Mouse (Mus musculus) cerebellum, adult 11-12 months (tissue): ENCODE results near the gene Lhpp.
"Not testable (repeated sequence)": the region's sequence is repeated elsewhere in the genome, so short reads cannot be mapped to it uniquely, and the experiment has no call there.

Experiments used
- DNase-seq: peaks from one replicate; pipeline ENCODE4 v3.0.0; 2022

Lhpp gene

DNA sequence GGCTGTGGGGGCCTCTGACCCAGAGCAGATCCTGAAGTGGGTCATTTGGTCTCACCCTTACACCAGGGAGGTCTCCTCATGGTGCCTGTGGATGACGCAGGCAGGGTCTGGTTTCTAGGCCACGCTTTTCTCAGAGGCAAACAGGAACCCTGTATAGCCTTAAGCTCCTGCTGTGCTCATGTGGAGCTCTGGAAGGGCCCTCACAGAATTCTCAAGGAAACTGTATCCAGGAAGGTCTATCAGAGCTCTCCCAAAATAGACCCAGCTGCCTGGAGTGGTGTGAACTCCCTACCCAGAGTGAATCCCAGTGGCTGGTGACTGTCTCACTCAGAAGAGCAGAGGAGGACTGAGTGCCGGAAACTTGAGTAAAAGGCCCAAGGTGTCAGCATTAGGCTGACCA lies 44.0 kb downstream of the Lhpp start:
- no peak for DNase-seq

DNA sequence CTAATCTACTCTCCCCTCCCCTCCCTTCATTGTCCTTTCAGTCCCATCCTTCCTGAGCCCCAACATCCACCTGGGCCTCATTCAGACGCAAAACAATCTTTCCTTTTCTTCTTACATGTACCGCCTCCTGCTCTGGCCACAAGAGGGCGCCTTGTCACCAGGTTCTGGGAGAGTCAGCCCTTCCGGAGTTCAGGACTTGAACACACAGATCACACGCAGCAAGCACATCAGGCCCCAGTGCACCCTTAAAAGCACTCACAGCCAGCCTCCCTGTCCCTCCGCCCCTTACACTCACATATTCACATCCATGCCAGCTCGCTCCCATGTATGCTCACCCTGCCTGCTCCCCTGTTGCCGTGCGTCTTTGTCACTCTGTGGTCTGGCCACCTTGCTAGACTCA lies 45.6 kb downstream of the Lhpp start:
- peak; percentile 90 for DNase-seq

DNA sequence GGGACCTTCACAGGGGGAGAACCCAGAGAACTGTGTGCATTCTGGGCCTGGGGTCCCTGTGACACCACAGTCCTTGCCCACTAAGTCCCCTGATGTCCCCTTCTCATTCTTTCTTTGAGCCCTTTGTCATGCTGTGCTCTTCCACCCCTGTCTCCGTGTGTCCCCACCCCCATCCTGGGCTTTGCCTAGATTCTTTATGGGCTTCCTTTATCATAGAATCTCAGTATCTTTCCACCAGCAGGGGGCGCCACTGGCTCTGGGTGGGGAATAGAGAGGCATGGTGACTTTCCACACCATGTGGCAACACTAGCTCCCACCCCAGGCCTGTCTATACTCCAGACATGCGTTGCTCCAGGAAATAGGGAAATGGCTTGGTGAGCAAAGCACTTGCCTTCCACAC lies 46.1 kb downstream of the Lhpp start:
- DNase-seq: peak; percentile 89

DNA sequence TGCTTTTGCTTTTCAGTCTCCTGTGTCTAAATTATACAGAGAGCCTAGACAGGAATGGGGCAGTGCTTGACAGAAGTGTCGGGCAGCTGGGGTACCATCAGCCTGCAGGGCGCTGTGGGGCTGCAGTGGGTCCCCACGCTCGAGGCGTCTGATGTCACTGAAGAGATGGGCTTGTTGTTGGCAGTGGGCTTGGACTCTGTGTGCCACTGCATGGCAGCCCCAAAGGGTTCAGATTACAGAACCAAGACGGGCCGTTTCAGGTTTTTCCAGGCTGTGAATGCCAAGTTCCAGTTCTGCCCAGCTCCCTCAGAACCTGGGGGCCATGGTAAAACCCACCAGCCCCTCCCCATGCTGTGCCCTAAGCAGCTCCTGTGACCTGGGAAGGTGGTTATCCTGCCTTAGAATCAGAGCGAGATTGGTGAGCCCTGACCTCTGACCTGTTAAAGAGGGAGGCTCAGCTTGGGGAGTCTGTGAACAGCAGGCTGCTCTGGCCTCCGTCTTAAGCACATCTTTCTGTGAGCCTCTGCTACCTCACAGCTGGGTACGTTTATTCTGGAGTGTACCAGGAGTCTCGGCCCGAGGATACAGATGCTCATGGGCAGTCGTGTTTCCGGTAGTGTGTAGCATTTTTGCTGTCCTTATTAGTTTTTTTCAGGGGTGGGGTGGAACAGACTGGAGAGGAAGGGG lies 47.1 kb downstream of the Lhpp start:
- peak; percentile 40 for DNase-seq

DNA sequence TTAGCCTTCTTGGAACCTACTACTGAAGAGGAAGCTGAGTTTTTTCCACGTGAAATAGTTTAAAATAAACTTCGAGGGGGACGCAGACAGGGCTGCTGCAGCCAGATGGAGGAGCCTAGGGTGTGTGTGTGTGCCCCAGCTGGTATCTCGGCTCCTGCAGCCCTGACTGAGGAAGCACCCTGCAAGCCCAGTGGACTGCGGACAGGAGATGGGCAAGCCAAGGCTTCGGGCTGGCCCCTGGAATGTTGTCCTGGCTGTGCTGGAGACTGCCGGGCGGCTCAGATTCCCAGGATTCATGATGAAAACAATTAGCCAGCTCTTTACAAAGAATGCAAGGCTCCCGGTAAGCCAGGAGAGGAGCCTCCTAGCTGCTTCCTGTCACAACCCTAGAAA lies 47.6 kb downstream of the Lhpp start:
- no peak for DNase-seq

DNA sequence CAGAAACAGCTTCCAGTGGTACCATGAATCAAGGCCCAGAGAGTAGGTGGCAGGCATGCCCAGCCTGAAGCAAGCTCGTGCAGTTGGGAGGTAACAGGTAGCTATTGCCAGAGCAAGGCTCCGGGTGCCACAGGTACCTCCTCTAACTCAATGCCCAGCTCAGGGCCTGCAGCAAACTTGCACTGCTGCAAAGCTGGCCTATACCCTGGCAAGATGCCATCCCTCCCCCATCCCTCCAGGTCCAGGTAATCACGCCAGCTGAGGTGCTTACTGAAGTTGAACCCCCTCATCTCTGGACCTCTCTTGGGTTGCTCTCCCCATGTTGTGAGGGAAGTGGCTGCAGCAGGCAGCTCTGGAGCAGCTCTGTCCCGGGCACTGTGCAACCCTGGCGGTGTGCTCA lies 48.2 kb downstream of the Lhpp start:
- DNase-seq: peak; percentile 45

DNA sequence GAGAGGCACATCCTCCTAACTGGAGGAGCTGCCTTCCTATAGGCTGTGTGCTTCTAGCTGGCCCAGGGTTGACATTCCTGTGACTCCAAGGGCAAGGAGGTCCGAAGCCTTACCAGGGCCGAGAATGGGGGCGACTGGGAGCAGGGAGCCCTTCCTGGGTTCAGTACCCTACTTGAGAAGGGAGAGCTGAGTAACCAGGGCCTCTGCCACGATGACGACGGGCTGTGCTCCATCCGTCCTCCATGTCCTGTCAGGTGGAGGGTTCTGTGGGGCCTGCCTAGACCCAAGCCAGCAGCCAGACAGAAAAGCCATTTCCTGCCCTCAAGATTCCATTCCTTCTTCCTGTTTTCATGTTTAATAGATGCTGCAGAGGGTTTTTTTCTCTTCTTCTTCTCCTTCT lies 49.2 kb downstream of the Lhpp start:
- no peak for DNase-seq

DNA sequence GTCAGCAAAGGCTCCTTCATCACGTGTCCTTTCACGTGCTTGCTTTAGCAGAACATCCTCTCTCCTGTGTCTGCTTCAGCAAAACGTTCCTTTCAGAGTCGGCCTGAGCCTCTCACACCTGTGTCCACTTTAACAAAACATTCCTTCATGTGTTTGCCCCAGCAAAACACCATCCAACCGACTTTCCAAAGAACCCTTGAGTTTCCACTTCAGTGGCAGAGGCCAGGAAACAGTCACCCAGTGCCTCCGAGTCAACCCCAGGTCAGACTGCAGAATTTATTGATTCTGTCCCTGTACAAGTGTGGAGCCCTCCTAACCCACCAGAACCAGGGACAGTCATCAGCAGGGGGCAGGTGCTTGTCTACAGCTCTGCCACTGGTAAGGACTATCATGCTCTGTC lies 52.4 kb downstream of the Lhpp start:
- not testable (repeated sequence) for DNase-seq

DNA sequence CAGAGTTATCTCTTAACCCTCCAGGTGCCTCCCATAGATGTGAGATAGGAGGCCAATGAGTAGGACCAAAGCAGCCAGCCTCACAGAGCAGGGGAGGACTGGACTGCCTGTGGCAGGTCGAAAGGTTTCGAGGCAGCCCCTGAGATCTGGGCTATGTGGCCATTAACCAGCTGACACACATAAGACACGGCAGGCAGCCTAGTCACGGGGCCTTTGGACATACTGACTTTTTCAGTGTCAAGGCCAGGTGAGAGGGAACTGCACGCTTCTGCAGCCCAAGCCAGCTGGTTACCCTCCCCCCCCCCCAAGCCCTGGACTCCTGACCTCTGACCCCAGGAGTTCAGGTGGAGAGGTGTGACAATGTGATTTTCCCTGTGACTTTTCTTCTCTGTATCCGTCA lies 54.4 kb downstream of the Lhpp start:
- no peak for DNase-seq

DNA sequence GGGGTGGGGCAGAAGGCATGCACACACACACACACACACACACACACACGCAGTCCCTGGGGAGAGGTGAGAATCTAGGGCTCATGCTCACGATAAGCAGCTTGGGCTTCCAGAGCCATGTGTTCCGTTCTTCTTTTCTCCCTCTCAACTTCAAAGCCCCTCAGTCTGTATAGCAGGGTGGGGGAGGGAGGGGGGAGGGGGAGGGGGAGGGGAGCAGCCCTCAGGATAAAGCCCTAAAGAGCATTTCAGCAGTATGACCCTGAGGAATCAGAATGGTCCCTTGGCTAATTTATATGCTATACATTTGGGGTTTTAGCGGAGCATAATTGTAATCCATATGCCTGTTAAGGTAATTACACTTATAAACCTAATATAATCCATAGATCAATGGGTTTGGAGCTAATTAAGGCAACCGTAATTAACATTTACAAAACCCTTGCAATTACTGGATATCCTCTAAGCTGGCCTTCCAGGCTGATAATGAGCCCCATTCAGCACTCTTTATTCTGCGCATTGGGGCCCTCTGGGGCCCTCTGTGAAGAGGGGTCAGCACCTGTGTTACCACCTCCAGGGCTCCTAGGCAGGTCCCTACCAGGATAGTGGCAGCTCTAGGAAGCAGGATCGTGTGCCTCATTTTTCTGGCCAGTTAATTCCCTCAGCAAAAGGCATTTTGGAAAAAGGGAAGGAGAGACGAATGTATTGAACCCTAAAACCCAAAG lies 55.4 kb downstream of the Lhpp start:
- DNase-seq: no peak

DNA sequence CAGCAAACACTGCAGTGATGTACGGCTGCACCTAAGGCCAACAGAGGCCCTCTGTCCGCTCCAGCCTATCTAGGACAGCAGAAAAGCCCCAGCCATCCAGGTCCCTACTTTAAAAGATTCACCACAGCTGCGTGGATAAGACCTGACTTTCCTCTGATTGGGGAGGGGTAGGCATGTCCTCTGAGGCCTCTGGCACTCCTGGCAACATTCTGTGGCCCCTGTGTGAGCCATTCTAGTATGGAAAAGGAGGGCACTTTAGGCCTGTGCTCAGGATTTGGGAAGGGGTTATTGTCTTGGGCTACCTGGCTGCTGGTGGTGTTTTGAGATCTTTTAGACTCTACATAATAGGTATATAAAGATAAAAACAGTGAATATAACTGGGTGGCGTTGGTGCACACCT lies 56.1 kb downstream of the Lhpp start:
- DNase-seq: no peak

DNA sequence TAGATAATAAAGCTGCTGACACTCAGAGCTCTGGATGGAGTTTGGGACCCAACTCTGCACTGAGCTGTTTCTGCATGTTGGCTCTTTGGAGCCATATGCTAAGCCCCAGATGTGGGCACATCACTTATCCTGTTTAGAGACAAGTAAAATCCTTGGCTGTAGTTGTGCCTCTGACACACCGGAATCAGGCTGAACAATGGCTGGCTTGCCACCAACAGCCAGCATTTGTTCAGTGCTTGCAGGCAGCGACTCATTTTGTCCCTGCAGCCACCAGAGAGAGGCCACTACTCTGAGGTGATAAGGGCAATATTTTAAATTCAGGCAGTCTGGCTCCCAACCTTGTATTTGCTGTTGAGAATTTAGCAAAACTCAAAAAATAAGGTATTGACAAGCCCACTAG lies 58.2 kb downstream of the Lhpp start:
- no peak for DNase-seq

DNA sequence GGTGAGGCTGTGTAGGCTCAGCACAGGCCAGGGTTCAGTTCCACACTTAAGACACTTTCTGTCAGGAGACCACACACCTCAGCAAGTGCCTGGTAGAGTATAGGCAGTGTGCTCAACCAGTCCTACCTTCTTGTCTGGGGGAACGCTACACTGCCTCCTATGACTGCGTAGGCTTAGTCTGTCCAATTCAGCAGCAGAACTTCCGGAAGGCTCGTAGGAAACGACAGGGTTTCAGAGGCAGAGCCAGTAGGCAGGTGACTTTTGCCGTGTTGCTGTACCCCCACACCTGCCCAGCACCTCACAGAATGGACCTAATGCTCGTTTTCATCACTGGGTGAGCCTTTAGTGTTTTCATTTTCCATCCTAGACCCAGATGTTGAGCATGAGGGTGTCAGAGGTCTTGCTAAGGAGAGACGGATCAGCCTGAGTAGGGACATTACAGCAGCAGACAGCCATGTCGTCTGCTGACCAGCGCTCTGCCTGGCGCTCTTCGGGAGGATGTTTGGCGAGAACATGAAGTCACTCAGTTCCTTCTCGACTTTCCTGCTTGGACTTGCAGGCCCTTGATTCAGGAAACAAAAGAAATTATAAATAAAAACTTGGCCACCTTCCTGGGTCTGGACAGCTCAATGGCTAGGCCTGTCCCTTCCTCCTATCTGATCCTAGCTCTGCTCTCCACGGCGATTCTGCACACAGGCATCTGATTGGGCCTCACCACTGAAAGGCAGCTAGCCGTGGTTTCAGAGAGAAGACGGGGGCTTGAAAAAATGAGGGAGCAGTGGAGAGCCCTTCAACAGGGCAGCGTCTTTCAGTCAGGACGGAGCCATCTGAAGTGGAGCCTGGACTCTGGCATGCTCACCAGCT lies 59.8 kb downstream of the Lhpp start:
- DNase-seq: no peak

DNA sequence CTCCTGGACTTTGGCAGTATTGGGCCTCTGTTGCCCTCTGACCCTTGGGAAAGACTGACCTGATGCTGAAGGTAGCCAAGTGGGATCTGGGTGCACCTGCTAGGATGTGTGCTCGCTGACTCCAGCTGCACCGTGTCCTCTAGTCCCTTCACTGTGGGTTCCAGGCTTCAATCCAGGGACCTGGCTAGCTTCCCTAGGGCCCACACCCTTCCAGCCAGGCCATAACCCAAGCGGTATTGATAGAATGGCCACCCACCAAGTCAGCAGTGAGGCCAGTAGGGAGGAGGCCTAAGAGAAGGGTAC lies 60.4 kb downstream of the Lhpp start:
- peak; percentile 51 for DNase-seq

DNA sequence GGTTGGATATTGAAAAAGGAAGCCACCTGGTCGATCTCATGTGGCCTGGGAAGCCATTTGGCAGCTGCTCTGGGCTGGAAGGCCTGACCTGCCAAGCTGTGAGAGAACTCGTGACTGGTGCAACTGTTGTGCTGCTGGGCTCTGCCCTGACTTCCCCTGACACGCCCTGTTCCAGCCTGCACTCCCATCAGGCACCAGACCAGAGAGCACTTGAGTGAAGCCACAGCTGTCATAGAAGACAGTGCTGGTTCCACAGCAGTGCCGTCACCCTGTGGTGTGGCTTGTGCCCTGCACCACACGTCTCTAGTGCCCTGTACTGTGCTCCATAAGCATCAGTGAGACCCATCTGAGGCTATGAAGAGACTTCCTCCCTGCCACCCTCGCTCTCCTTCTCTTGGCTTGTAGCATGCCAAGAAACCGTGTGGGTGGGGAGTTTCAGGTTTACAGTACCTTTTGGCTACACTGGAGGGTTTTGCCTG lies 62.1 kb downstream of the Lhpp start:
- peak; percentile 66 for DNase-seq

DNA sequence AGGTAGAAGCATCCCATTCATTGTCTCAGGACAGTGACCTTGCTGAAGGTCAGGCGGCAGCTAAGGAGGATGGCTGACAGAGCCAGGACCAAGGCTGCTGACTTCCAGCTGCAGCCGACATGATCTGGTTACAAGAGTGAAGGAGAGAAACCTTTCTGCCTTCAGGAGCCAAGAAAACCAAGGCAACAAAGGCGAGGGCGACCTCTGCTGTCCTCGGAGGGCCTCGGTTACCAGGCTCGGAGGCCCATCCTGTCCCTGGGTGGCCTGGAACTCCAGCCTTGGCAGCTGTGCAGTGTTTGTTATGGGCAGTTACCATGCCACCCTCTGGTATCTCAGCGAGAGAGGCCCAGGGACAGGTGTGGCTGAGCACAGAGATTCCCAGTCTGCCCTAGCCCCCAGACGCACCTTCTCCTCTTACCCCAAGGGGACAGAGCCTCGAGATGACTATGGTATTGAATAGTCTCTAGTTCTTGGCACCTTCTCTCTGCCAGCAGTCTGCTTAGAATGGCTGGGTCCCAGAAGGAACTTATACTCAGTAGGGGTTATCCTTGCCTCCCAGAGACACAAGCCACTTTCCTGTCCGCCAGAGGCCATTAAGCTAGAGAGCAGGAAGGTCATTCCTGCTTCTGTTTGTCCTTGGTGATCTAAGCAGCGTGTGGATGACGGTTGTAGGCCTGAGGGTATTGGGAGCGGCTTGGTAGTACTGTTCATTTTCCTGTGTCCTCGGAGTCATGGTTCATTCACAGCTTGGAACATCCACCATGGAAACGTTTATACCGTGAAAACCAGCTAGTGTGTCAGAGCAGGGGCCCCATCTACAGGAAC lies 63.7 kb downstream of the Lhpp start:
- peak; percentile 58 for DNase-seq

DNA sequence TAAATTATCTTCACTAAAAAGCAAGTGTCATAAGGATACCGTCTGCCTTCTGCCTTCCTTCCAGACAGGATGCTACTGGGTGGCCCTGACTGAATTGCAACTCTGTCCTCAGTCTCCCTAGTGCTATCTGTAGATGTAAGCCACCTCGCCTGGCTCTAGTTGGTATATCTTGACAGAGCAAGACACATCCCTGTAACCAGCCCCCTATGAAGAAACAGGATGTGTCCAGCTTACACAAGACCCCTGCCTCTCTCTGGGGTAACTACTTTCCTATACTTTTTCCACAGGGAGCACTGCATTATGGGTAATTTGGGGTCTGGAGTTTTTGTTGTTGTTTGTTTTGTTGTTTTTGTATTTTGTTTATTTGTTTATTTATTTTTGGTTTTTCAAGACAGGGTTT lies 65.5 kb downstream of the Lhpp start:
- DNase-seq: peak; percentile 8

DNA sequence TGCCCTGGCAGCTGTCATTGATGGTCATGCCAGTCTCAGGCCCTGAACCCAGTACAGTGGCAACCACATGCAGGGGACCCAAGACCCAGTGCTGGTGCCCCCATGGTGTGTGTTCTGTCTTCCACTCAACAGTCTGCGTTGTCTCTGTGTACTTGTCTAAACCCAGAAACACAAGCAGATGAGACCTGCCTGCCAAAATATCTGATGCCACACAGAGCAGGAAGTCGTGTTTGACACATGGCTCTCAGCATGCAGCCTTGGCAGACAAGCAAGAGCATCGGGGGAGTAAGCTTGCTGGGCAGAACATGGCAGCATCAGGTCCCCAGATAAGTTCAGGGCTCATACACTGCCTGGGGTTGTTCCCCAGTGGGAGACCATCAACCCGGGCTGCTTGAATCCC lies 68.7 kb downstream of the Lhpp start:
- DNase-seq: peak; percentile 97

DNA sequence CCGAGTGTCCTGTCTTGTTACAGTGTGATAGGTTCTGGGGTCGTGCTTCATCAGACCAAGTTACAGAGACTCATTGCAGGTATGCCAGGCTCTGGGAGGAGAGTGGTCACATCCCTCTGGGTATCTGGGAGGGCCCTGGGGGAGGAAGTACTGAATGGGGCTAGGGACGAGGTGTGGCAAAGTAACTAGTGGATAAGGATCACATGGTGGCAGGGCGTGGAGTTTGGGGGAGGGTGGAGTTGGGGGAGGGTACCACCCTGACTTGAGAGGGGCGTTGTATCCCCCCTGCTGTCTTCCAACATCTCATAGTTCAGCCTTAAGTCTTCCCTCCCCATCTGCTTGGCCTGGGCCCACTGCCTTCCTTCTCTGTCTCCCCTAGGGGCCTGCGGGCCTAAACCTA lies 69.1 kb downstream of the Lhpp start:
- DNase-seq: no peak

DNA sequence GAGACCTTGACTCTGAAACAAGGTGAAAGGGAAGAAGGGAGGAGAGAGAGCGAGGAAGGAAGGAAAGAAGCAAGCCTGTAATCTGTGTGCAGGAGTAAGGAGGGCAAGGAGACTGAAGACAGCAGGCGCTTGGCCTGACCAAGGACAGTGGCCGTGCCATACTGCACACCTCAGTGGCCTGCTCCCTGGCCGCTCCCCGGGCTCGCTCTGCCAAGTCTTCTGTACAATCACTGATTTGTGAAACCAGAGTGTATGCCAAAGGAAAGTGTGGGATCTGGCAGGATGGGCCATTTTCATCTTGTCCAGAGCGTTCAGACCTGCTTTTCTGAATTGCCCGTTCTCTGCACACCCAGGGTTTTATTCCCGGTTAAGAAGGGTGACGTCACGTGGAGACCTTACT lies 70.9 kb downstream of the Lhpp start:
- DNase-seq: peak; percentile 95

DNA sequence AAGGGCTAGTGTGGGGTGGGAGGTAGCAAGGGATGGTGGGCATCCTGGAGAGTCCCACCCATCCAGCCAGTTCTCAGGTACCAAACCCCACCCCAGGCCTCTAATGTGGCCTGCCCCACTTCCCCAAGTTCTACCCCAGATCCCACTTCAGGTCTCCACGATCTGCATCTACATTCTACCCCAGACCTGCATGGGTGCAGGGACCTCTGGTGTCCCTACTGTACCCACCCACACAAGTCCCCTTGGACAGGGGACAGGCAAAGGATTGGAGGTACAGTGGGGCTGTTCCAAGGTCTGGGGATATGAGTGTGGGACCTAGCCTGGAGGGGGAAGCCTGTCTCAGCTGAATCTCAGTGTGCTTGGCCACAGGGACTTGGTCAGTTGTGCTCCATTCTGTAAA lies 71.4 kb downstream of the Lhpp start:
- DNase-seq: no peak

DNA sequence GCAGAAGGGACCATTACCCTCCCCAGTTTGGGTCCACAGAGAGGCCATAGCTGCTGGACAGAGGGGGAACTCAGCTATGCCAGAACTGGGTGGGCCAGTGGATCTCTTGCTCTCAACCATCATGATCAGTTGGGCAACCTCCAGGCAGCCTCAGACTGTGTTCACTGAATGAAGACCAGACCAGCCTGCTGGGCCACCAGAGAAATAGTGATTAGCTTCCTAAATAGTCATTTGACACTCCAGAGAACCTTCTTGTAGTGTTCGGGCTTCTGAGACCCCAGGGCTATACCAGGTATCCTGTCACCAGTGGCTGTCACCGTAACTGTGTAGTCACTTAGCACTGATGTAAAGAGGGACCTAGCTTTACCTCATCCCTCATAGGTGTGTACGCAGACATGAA lies 71.9 kb downstream of the Lhpp start:
- no peak for DNase-seq

DNA sequence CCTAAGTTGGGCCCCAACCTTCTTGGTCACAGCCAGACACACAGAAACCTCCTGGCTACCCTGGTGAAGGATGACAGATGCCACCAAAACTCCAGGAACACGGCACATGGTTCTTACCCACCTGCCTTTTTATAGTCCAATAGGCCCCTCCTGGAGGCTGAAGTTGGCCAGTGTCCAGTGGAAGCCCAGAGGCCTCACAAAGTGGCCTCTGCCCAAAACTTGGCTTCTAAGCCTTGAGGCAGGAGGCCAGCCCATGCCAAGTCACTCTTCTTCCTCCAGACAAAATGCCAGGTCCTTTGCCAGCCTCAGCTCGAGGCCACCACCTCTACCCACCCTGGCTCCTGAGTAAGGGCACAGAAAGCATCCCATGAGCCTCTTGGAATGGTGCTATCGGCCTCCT lies 72.5 kb downstream of the Lhpp start:
- DNase-seq: peak; percentile 69
